Mouse (Mus musculus): ENCODE measurements around the gene Tfpt. TPM values are rescaled to one million over a fixed set of nuclear protein-coding genes. Genes with fewer than 3 reads are reported as not detected.
"Not testable (repeated sequence)": the region's sequence is repeated elsewhere in the genome, so short reads cannot be mapped to it uniquely, and the experiment has no call there.

Tfpt gene
- polyA plus RNA-seq, 1 experiment = 17.2 TPM

DNA sequence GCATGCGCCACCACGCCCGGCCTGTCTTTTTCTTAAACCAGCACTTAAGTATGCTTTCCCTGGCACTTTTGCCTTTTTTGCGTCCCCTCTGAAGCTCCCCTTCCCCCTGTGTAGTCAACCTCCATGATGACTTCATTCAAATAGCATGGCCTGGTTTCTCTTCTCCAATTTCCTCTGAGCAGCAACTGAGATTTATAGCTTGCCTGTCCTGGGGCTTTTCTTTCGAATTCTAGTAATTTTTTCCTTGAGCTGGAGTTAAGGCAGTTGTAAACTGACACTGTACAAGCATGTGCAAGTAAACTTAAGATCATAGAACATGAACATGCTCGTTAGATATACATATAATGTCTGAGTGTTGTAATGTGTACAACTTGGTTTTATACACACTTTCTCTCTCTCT is 22.3 kb downstream of the Tfpt start:
- Histone ChIP-seq H3K27ac (ENCODE audit: control insufficient read depth, insufficient read depth, low read depth, low read length) (no peak overlapping the region), H3K27me3 (ENCODE audit: control insufficient read depth, insufficient read depth, low read length) (no peaks in the 10 kb centered on the region), H3K36me3 (ENCODE audit: control insufficient read depth, insufficient read depth, low read length) (no peaks in the 10 kb centered on the region), H3K4me3 (ENCODE audit: control insufficient read depth, low read depth, low read length) (no peak overlapping the region), H3K4me1 (ENCODE audit: control insufficient read depth, insufficient read depth, low read length) (peaks cover 6% of the 10 kb centered on the region)
- TF ChIP-seq CTCF (IDR thresholded peaks at IDR 0.05; ENCODE audit: control insufficient read depth, insufficient read depth, insufficient replicate concordance, low read depth, low read length) = no peak
- no peak for TF ChIP-seq POLR2A (IDR thresholded peaks at IDR 0.05; ENCODE audit: control insufficient read depth, low read depth, low read length)

DNA sequence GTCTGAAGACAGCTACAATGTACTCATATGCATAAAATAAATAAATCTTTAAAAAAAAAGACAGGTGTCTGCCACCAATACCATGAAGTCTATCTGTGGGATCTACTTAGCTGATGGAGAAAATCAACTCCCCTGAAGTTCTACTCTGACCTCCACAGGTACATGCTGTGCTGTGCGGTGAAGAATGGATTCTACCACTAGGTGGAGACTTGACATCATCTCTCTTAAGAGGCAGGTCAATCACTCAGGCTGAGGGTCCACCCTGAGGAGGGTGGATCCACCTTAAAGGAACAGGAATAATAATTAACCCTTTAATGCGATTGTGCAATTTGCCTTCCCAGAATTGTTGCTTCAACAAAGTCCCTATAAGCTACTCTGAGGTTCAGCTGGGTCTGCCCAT is 22.9 kb downstream of the Tfpt start:
- Histone ChIP-seq H3K4me1 (ENCODE audit: control insufficient read depth, insufficient read depth, low read length) (peaks cover 6% of the 10 kb centered on the region), H3K27me3 (ENCODE audit: control insufficient read depth, insufficient read depth, low read length) (no peaks in the 10 kb centered on the region), H3K27ac (ENCODE audit: control insufficient read depth, insufficient read depth, low read depth, low read length) (no peak overlapping the region), H3K4me3 (ENCODE audit: control insufficient read depth, low read depth, low read length) (no peak overlapping the region), H3K36me3 (ENCODE audit: control insufficient read depth, insufficient read depth, low read length) (no peaks in the 10 kb centered on the region)
- no peak for TF ChIP-seq POLR2A (IDR thresholded peaks at IDR 0.05; ENCODE audit: control insufficient read depth, low read depth, low read length)
- no peak for TF ChIP-seq CTCF (IDR thresholded peaks at IDR 0.05; ENCODE audit: control insufficient read depth, insufficient read depth, insufficient replicate concordance, low read depth, low read length)

DNA sequence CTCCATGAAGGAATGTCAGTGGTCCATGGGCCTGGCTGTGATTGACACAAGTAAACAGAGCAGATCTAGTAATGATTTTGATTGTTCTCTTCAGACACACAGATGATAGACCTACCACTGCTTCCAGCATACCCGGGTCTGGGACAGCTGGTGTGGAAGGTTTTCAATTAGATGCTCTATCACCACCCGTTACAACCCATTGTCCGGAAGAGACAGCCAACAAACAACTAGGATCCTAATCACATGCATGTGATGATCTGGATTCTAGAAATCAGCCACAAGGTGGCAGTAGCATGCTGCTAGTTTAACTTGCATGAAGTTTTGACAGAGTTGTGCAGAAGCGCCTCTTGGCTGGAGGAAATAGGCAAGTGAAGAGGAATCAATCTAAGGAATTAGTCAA is 28.6 kb downstream of the Tfpt start:
- Histone ChIP-seq H3K27ac (ENCODE audit: control insufficient read depth, insufficient read depth, low read depth, low read length) (no peak overlapping the region), H3K4me3 (ENCODE audit: control insufficient read depth, low read depth, low read length) (no peak overlapping the region), H3K36me3 (ENCODE audit: control insufficient read depth, insufficient read depth, low read length) (no peaks in the 10 kb centered on the region), H3K27me3 (ENCODE audit: control insufficient read depth, insufficient read depth, low read length) (no peaks in the 10 kb centered on the region), H3K4me1 (ENCODE audit: control insufficient read depth, insufficient read depth, low read length) (no peaks in the 10 kb centered on the region)
- TF ChIP-seq POLR2A (IDR thresholded peaks at IDR 0.05; ENCODE audit: control insufficient read depth, low read depth, low read length) (no peak), CTCF (IDR thresholded peaks at IDR 0.05; ENCODE audit: control insufficient read depth, insufficient read depth, insufficient replicate concordance, low read depth, low read length) (no peak)

DNA sequence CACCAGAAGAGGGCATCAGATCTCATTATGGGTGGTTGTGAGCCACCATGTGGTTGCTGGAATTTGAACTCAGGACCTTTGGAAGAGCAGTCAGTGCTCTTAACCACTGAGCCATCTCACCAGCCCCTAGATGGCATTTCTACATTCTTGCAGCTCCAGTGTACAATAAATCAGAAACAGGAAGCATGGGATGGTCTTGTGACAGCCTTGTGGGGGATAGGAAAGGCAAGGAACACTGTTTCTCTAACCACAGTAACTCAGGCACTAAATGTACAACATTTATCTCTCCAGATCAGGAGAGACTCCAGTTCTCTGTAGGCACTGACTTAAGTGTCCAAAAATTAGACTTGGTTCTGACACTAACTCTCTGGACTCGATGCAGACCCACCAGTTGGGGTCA is 32.0 kb downstream of the Tfpt start:
- H3K36me3 ChIP-seq (ENCODE audit: control insufficient read depth, insufficient read depth, low read length); H3K27me3 ChIP-seq (ENCODE audit: control insufficient read depth, insufficient read depth, low read length); H3K4me3 ChIP-seq (ENCODE audit: control insufficient read depth, low read depth, low read length); H3K4me1 ChIP-seq (ENCODE audit: control insufficient read depth, insufficient read depth, low read length); H3K27ac ChIP-seq (ENCODE audit: control insufficient read depth, insufficient read depth, low read depth, low read length): not testable (repeated sequence)

DNA sequence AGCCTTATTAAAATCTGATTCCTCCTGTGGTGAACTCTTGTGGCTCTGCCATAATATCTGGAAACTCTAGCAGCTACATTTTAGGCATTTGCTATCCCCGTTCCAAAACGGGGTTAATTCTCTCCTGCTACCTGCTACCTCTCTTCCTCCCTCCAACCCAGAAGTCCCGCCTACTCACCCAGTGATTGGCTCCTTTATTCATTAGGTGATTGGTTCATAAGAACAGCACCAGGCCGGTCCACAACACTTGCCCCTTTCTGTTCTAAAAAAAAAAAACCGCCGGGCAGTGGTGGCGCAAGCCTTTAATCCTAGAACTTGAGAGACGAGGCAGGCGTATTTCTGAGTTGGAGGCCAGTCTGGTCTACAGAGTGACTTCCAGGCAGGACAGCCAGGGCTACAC is 34.6 kb downstream of the Tfpt start:
- no peak overlapping the region for H3K27ac ChIP-seq (ENCODE audit: control insufficient read depth, insufficient read depth, low read depth, low read length)
- no peaks in the 10 kb centered on the region; the same call in 1 of the 2 replicates for H3K4me1 ChIP-seq (ENCODE audit: control insufficient read depth, insufficient read depth, low read length)
- TF ChIP-seq POLR2A (IDR thresholded peaks at IDR 0.05; ENCODE audit: control insufficient read depth, low read depth, low read length) (no peak), CTCF (IDR thresholded peaks at IDR 0.05; ENCODE audit: control insufficient read depth, insufficient read depth, insufficient replicate concordance, low read depth, low read length) (no peak)
- H3K27me3 ChIP-seq (ENCODE audit: control insufficient read depth, insufficient read depth, low read length) = no peaks in the 10 kb centered on the region
- no peak overlapping the region; the same call in none of the 2 replicates for H3K4me3 ChIP-seq (ENCODE audit: control insufficient read depth, low read depth, low read length)
- H3K36me3 ChIP-seq (ENCODE audit: control insufficient read depth, insufficient read depth, low read length) = no peaks in the 10 kb centered on the region

DNA sequence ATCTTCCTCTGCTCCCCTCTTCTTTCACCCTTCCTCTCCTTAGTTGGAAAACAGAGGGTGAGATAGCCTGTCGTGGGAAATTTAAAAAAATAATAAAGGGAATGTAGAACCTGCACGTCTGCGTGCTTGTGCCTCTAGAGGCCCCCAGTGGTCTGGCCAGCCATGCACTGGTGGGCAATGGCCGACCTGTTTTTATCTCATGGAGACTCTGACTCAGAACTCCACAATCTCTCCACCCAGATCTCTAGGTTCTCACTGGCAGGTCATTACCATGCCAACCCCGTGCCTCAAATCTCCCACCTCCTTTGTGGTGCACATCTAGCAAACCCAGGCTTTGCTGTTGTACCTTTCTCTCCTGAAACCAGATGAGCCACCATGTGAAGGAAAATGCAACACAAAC is 35.0 kb downstream of the Tfpt start:
- H3K27me3 ChIP-seq (ENCODE audit: control insufficient read depth, insufficient read depth, low read length) = no peaks in the 10 kb centered on the region
- H3K4me3 ChIP-seq (ENCODE audit: control insufficient read depth, low read depth, low read length) = no peak overlapping the region; the same call in 1 of the 2 replicates
- H3K27ac ChIP-seq (ENCODE audit: control insufficient read depth, insufficient read depth, low read depth, low read length) = no peak overlapping the region
- TF ChIP-seq CTCF (IDR thresholded peaks at IDR 0.05; ENCODE audit: control insufficient read depth, insufficient read depth, insufficient replicate concordance, low read depth, low read length) = no peak
- no peak for TF ChIP-seq POLR2A (IDR thresholded peaks at IDR 0.05; ENCODE audit: control insufficient read depth, low read depth, low read length)
- no peaks in the 10 kb centered on the region for H3K36me3 ChIP-seq (ENCODE audit: control insufficient read depth, insufficient read depth, low read length)
- no peaks in the 10 kb centered on the region; the same call in 1 of the 2 replicates for H3K4me1 ChIP-seq (ENCODE audit: control insufficient read depth, insufficient read depth, low read length)

DNA sequence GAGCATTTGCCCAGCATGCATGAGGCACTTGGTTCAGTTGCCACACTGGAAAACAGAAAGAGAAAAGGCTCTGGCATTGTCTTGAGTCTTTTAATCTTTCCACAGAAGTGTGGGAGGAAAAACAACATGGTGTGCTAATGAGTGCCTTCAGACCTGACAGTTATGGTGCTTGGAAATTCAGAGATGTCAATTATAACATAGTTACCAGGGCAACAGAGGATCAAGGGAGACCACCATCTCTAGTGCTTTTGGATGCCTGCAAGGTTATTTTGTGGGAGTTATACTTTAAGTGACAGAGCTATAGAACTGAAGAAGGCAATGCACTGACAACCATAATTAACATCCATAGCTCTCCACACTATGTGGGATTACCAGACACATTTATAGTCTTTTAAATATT is 35.9 kb downstream of the Tfpt start:
- Histone ChIP-seq H3K27ac (ENCODE audit: control insufficient read depth, insufficient read depth, low read depth, low read length) (no peak overlapping the region), H3K27me3 (ENCODE audit: control insufficient read depth, insufficient read depth, low read length) (no peaks in the 10 kb centered on the region), H3K36me3 (ENCODE audit: control insufficient read depth, insufficient read depth, low read length) (no peaks in the 10 kb centered on the region), H3K4me3 (ENCODE audit: control insufficient read depth, low read depth, low read length) (no peak overlapping the region), H3K4me1 (ENCODE audit: control insufficient read depth, insufficient read depth, low read length) (no peaks in the 10 kb centered on the region; the same call in 1 of the 2 replicates)
- no peak for TF ChIP-seq CTCF (IDR thresholded peaks at IDR 0.05; ENCODE audit: control insufficient read depth, insufficient read depth, insufficient replicate concordance, low read depth, low read length)
- no peak for TF ChIP-seq POLR2A (IDR thresholded peaks at IDR 0.05; ENCODE audit: control insufficient read depth, low read depth, low read length)

DNA sequence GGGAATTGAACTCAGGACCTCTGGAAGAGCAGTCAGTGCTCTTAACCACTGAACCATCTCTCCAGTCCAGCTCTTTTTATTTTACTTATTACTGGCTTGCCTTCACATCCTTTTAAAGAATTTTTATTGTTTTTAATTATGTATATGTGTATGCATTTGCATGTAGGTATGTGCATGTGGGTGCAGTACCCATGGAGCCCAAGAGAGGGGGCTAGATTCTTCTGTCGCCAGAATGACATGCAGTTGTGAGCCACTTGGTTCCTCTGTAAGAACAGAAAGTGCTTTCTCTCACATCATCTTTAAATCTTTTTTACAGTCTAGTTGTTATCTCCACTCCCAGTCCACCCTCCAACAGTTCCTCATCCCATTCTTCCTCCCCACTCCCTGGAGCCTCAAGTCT is 38.2 kb downstream of the Tfpt start:
- no peak overlapping the region for H3K27ac ChIP-seq (ENCODE audit: control insufficient read depth, insufficient read depth, low read depth, low read length)
- TF ChIP-seq CTCF (IDR thresholded peaks at IDR 0.05; ENCODE audit: control insufficient read depth, insufficient read depth, insufficient replicate concordance, low read depth, low read length) (no peak), POLR2A (IDR thresholded peaks at IDR 0.05; ENCODE audit: control insufficient read depth, low read depth, low read length) (no peak)
- H3K27me3 ChIP-seq (ENCODE audit: control insufficient read depth, insufficient read depth, low read length) = no peaks in the 10 kb centered on the region
- no peaks in the 10 kb centered on the region; the same call in 1 of the 2 replicates for H3K4me1 ChIP-seq (ENCODE audit: control insufficient read depth, insufficient read depth, low read length)
- no peak overlapping the region for H3K4me3 ChIP-seq (ENCODE audit: control insufficient read depth, low read depth, low read length)
- H3K36me3 ChIP-seq (ENCODE audit: control insufficient read depth, insufficient read depth, low read length) = no peaks in the 10 kb centered on the region
